In genomic region chr6:127103506-127104275, GRCm38 (mm10) we compare ENCODE assay signal across 23 mouse cellular contexts. TPM values are rescaled to one million over a fixed set of nuclear protein-coding genes. Genes with fewer than 3 reads are reported as not detected.
"Had no signal": no experiment of that assay in that cellular context is flagged by ENCODE, and none has a peak within 500 bp of the region (broad histone marks: within the 10 kb centered on the region; RNA-seq: fewer than 3 reads in every experiment).

No protein-coding gene starts in this region.

- H3K27ac ChIP-seq: limb, embryonic 12.5 days; liver, embryonic 13.5 days; lung, embryonic 15.5 days; macrophage; midbrain, embryonic 15.5 days; neural tube, embryonic 12.5 days; stomach, embryonic 15.5 days had no signal

- H3K9me3 ChIP-seq: limb, embryonic 12.5 days; liver, embryonic 13.5 days; lung, embryonic 15.5 days; megakaryocyte, embryonic 14.5 days; midbrain, embryonic 15.5 days; neural tube, embryonic 12.5 days; stomach, embryonic 15.5 days had no signal

- H3K27me3 ChIP-seq: limb, embryonic 12.5 days; lung, embryonic 15.5 days; megakaryocyte, embryonic 14.5 days; midbrain, embryonic 15.5 days; neural tube, embryonic 12.5 days; stomach, embryonic 15.5 days had no signal

- H3K36me3 ChIP-seq: liver, embryonic 13.5 days; lung, embryonic 15.5 days; stomach, embryonic 15.5 days had no signal

- H3K4me1 ChIP-seq: stomach, embryonic 15.5 days had no signal

- H3K4me3 ChIP-seq: limb, embryonic 12.5 days; liver, embryonic 13.5 days; lung, embryonic 15.5 days; megakaryocyte, embryonic 14.5 days; midbrain, embryonic 15.5 days; neural tube, embryonic 12.5 days; stomach, embryonic 15.5 days had no signal

- DNase-seq: kidney, postnatal 25 days; layer of hippocampus, adult 9-11 months; layer of hippocampus, postnatal 36 days; liver; liver, embryonic 13.5 days; liver, postnatal 0 days; lung, postnatal 14 days; right cerebral cortex, postnatal 14 days; thymus, adult 2 months; thymus, postnatal 36 days had no signal

RNA-seq across cellular contexts. Expression of gene Fgf23, which starts 31.0 kb away (rescaled TPM):
- total RNA-seq: monocyte, adult 5-6 weeks; neutrophil, adult 5-6 weeks had no signal
- polyA plus RNA-seq: kidney, embryonic 16.5 days; liver, embryonic 13.5 days; liver, postnatal 0 days; lung, embryonic 15.5 days; macrophage; midbrain, embryonic 11.5 days; neural tube, embryonic 12.5 days; spleen, adult 2 months; stomach, embryonic 15.5 days; testis, adult 2 months had no signal
